Mouse (Mus musculus) left cerebral cortex, postnatal 4 days (tissue): ENCODE measurements around the gene Cdc25a. TPM values are rescaled to one million over a fixed set of nuclear protein-coding genes. Genes with fewer than 3 reads are reported as not detected.

Source experiments
- DNase-seq: peaks from one replicate; pipeline ENCODE4 v3.0.0-alpha.2; 2022
- intact Hi-C: fragments of 180-260 bp; cut with DNase I; formaldehyde crosslinking; loops from one replicate; pipeline ENCODE4 v1.15.1; 2025
- total RNA-seq, 2 experiments: library from RNA; stranded (reverse); gene quantifications; 2 replicates each; pipeline ENCODE4 v1.2.3; 2021

Cdc25a gene
- total RNA-seq, 2 experiments from 2014 or later = 9.9 to 10.3 TPM

DNA sequence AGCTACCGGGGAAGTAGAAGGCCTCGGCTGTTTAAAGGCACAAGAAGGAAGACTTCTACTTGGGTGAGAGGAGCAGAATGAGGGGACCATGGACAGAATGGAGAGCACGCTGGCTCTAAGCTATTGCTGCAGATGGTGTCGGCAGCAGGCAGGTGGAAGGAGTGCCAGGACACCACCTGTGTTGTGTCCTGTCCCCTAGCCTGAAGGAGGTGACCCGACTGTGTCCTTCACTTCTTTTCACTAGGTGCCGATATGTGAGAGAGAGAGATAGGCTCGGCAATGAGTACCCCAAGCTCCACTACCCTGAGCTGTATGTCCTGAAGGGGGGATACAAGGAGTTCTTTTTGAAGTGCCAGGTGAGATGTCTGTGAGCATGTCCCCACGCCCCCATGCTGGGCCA lies 16.1 kb downstream of the Cdc25a start:
- intact Hi-C loops = loop anchor here (5.0 to 10.0 kb wide), 3 partner anchors 41 to 181 kb away; partner anchors contain the start of gene Map4

DNA sequence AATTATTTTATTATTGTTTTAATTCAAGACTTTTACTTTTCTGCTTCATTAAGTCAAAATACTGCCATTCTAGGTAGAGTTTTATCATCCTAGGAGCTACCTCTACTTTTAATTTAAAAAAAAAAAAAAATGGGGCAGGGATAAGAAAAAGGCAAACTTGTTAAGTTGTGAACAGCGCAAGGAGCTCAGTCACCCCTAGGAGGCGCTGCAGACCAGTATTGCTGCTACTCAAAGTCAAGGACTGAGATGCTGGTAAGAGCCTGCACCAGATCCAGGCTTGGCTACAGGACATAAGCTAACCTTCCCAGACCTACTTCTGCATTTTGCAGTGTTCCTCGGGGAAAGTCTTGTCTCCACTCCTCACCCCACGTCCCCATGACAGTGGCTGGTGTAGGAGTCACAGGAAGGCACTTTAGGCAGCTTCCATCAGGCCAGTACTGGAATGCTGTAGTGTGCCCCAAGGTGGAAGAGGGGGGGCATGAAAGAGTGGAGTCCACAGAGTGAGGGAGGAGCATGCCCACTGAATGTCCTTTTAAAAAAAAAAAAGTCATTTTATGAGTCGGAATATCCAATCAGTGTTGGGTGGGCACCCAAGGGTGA lies 17.4 kb downstream of the Cdc25a start:
- intact Hi-C loops = loop anchor here (5.0 to 10.0 kb wide), 3 partner anchors 40 to 180 kb away; partner anchors contain the start of gene Map4
- peak; percentile 84 for DNase-seq

More for the DNA sequence above, 16.1 kb downstream of the Cdc25a start:
- no peak for DNase-seq

DNA sequence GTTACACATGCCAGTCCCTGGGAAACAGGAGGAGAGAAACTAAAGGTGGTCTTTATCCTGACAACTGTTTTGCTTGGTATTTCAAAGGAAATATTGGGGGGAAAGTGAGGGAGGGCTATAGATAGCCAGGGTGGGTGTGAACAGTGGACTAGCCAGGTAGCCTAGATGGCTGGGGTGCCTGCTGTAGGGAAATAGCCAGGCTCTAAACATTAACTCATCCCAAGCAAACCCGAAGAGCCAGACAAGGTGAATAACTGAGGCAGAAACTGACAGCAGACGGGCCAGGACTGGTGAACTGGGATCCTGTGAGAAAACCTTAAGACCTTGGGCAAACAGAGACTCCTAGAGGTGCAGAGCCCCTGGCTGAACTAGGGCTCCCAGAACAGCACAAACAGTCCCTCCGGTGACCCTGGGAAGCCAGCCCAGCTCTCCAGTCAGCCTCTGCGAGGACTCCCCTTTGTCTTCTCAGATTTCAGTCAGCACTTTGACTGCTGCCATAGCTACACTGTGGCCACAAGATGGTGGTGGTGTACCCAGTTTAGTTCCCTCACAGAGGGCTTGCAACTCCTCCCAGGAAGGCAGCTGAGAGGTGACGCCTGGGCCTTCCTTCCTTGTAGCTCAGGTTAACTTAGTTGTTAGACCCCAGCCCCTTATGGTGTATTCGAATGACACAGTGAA lies 19.2 kb downstream of the Cdc25a start:
- intact Hi-C loops = loop anchor here (5.0 to 10.0 kb wide), 3 partner anchors 38 to 178 kb away; partner anchors contain the start of gene Map4
- DNase-seq = peak; percentile 73

DNA sequence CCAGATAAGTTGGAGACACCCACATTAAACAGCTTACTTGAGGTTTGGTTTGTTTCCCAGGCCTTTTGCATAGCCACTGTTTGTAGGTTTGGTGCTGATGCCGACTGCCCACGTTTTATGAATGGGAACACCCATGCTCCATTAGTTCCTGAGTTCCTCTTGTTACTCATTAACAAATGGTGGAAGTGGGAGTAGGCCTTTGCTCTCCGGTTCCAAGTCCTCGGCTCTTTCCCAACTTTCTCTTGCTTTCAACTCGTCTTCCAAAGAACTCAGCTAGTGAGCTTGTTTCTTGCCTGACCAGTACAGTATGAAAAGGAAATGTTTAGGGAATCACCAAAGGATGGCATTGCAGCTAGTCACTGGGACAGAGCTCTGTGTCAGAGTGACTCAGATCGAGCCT lies 20.2 kb downstream of the Cdc25a start:
- intact Hi-C loops = loop anchor here (10.0 kb wide), 1 partner anchor 89 kb away; no protein-coding TSS in a partner anchor
- DNase-seq = no peak

DNA sequence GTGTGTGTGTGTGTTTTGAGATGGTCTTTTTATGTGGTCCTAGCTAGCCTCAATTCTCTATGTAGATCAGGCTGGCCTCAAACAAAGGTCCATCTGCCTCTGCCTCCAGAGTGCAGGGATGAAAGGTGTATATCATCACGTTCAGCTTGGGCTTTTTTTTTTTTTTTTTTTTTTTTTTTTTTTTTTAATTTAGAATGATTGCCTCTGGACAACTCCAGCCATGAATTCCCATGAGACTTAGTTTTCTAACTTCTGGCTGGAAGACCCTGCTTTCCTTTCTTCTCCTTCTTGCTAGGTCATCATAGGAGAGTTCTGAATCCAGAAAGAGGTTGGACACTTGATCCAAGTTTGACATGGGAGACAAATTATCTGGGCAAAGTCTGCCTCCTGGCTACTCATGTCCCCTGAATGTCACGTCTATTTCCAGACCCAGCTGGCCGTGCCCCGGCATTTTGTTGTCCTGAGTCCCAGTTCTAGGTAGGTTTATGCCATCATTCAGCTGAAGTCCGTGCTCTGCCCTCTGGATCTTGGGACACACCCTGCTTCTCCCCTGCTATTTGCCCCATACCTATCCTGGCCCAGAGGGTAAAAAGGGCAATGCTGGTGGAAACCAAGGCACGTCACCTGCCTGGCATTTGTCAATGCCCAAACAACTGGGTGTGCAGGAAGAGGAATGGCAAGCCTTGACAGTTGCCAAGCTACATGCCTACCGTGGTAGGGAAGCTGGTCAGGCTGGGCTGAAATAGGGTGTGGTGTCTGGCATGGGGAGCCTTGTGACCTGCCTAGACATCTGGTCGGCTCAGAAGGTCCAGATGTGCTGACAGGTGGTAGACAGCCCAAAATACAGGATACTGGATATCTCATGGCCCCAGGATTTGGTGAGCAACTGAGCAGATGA lies 21.1 kb downstream of the Cdc25a start:
- DNase-seq = no peak
- intact Hi-C loops = loop anchor here (10.0 kb wide), 1 partner anchor 88 kb away; no protein-coding TSS in a partner anchor

DNA sequence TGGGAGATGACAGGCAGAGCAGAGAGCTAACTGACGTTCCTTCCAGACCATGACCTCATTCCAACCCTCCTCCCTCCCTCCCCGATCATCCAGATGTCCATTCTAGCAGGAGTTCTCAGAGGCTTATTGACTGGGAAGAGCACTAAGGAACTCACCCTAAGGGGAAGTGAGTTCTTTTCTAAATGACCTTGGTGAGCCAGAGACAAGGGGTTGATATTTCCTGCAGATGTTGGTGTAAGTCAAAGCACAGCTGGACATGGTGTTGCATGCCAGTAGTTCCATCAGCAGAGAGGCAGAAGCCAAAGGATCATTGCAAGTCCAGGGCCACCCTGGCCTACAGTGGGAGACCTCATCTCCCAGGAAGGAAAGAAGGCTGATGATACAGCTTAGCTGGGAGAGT lies 22.6 kb downstream of the Cdc25a start:
- intact Hi-C loops = loop anchor here (10.0 kb wide), 1 partner anchor 87 kb away; no protein-coding TSS in a partner anchor
- no peak for DNase-seq

DNA sequence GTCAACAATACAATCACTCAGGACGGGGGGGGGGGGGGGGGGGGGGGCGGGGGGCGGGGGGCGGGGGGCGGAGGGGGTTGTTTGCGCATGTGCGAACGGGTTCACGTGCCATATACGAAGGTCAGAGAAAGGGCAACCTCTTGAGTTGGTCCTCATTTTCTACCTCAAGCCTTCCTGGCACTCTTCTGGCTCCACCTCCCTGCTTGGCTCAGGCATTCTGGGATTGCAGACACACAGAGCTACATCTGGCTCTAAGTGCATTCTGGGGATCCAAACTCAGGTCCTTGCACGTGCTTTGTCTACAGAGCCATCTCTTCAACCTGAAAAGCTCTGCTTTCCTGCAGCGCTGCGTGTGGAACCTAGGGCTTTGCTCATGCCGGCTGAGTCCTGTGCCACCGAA lies 24.0 kb downstream of the Cdc25a start:
- no peak for DNase-seq
- intact Hi-C loops = loop anchor here (10.0 kb wide), 1 partner anchor 85 kb away; no protein-coding TSS in a partner anchor

DNA sequence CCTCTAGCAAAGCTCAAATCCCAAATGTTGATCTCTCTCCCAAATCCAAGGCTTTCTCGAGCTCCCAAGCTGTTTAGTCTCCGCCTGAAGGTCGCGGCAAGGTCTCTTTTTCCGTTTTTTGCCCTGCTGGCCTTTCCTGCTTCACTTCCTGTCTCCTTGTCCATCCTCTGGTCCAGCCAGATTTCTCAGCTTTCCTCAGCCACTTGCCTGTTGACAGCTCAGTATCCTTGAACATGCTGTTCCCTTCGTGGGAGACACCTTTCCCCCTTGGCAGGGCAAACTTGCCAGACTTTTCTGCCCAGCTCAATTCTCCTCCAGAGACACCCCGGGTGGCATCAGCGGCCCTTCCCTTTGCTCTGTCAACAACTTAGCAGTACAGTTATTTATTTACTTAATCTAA lies 24.4 kb downstream of the Cdc25a start:
- intact Hi-C loops = loop anchor here (10.0 kb wide), 1 partner anchor 85 kb away; no protein-coding TSS in a partner anchor
- DNase-seq = no peak

DNA sequence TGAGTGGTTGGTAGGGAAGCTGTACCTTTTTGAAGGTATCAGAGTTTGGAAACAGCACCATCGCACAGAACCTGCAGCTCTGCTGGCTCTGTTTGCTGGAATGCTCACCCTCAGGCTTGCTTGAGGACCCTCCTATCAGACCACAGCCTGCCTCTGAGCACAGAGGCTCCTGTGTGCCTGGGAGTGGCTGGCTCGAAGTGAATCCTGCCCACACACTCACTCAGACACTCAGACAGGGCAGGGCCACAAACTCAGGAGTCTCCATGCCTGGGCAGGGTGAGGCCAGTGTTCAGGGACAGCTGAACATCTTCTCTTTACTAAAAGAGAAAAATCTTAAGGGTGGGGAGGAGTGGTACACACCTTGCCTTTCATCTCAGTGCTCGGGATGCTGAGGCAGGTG lies 25.2 kb downstream of the Cdc25a start:
- DNase-seq = no peak
- intact Hi-C loops = no loop called here

DNA sequence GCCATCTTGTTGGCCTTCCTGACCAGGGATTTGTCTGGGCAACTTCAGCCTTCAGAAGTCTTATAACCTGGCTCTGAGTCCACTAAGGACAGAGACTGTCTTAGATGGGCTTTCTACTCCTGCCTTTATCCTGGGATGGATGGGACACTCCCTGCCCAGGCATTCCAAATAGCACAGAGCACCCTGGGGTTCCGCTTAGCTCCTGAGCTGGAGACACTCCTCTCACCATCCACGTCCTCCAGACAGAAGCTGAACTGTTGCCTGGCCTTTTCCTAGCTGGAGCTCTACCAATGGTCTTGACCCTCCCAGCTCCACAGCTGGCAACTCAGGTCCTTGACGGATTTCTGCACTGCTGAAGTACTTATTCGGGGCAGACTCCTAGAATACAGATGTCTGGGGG lies 26.9 kb downstream of the Cdc25a start:
- no peak for DNase-seq
- intact Hi-C loops = no loop called here

DNA sequence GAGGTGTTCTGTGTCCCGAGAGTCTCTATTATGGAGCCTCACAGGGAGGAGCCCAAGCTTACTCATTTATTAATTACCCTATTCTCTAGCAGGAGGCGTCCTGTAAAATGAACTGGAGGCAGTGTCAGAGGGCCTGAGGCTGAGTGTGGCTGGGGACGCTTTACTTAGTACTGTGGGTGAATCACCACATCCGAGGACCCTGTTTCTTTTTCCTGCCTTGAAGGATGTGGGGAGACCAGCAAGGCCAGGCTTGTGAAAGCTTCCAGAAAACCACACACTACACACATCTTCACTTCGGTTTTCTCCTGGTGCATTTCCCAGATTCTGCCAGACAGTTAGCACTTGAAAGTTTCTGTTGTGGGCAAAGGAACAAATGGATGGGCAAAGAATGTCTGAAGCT lies 27.4 kb downstream of the Cdc25a start:
- intact Hi-C loops = no loop called here
- DNase-seq = no peak

DNA sequence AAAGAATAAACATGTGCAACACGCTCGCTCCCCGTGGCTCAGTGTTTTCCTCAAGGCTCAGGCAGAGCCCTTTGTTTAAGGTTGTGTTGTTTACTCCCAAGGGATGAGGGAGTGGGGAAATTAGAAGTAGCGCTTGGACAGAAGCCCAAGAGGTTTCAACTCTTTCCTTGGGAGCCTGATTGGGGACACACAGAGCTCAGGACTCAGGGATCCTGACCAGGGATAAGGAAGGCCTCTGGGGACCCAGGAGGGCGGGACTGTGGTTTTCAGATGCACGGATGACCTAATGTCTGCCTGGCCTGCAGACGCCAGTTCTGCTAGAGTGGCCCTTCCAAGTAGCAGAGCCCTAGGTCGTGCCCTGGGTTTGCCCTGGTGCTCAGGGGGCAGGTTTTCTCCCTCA lies 31.9 kb downstream of the Cdc25a start:
- intact Hi-C loops = no loop called here
- DNase-seq = peak; percentile 19

DNA sequence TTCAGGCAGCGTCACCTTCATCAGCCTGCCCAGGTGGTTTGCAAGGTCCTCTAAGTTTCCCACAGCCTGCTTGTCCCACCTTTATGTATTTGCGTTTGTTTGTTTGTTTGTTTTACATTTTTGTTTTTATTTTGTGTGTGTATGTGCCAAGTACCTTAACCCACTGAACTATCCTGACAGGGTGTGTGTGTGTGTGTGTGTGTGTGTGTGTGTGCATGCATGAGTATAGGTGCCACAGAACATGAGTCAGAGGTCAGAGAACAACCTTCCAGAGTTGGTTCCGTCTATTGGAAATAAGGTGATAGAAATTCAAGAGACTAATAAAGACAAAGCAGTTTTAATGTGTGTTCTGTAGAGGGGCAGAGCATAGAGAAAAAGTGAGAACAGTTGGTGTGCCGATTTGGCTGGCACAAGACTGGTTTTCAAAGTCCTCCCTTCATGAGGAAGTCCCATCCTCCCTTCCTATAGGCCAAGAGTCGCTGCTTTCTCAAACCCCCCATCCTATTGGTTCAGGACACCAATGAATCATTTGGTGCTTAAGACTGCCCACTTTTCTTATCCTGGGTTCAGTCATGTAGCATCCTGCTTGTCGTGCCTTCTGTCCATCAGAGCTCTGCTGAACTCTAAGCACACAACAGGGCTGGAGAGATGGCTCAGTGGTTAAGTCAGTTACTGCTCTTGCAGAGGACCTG lies 32.5 kb downstream of the Cdc25a start:
- no peak for DNase-seq
- intact Hi-C loops = no loop called here

DNA sequence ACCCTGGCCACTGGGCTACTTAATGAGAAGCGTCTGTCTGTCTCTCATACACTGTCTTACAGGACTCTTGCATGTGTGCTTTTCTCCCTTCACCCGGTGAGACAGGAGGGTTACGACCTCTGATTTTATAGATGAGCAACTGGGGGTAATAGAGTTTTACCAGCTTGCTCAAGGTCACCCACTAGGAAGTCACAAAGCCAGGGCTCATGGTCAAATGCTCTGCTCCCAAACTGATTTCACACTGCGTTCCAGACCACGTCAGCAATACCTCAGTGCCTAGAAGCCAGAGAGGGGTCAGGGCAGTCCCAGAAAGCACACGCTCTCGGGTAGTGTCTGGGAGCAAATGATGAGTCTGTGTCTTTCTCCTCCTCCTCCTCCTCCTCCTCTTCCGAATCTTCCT lies 33.7 kb downstream of the Cdc25a start:
- intact Hi-C loops = no loop called here
- DNase-seq = no peak

DNA sequence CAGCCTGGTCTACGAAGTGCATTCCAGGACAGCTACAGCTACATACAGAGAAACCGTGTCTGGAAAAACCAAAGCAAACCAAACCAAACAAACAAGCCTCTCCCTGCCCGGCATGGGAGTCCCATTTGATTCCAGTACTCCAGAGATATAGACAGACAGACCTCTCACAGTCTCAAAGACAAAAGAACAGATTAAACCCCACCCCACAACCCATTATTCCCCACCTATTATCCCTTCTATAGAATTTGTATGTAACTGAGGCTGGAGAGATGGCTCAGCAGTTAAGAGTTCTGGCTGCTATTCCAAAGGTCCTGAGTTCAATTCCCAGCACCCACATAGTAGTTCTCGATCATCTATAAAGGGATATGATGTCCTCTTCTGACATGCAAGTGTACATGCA lies 34.5 kb downstream of the Cdc25a start:
- intact Hi-C loops = no loop called here

DNA sequence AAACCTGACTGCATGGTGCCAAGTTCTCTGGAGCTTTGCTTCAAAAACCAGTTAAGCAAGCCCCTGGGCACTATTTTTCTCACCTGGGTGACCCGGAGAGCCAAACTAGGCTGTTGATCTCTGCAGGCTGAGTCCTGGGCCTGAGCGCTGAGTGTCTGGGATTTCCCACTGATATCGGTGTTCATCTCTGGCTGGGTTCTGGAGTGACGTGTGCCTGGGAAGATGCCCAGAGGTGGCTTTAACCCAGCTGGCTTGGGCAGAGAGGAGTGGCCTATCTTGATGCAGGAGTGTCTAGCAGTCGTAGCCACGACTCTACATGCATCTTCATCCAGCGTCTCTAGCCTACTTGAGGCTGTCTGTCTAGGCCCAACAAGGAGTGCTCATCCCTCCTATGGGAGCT lies 36.4 kb downstream of the Cdc25a start:
- peak; percentile 44 for DNase-seq
- intact Hi-C loops = no loop called here

More for the DNA sequence above, 34.5 kb downstream of the Cdc25a start:
- no peak for DNase-seq

DNA sequence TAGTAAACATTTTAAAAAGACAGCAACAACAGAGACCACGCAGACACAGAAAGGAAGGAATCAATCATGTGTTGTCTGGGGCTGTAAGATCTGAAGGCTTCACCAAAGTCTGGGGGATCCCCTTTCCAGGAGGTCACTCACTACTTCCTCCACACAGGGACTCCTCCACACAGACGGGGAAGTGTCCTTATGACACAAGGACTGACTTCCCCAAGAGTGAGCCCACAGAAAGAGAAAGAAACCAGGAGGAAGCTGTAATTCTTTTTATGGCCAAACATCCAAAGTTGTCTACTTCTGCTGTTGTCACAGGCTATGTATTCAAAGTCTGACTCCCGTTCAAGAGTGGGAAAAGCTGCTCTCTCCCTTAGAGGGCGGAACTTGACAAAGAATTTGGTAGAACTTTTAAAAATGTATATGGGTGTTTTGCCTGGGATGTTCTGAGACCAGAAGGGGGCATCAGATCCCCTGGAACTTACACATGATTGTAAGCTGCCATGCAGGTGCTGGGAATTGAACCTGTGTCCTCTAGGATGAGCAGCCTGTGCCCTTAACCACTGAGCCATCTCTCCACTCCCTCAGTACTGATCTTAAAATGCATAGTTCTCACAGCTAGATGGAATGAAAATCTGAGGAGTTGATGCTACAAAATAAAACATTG lies 39.0 kb downstream of the Cdc25a start:
- intact Hi-C loops = no loop called here
- DNase-seq = no peak

DNA sequence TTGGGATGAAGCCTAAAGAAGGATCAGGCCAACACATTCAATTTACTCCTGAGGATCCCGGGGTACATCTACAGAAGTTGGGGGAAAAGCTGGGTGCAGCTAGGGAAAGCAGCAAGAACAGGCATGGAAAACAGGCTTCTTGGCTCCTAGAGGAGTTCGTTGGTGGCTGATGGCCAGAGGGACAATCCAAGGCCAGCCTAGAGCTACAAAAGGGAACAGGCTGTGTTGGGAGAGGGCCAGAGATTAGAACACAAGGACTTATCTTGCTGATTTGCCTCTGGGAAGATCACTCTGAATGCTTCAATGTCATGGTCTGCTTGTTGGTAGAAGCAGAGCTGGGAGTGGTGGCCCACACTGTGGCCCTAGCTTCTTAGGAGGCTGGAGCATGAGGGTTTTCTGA lies 42.6 kb downstream of the Cdc25a start:
- intact Hi-C loops = no loop called here
- DNase-seq = peak; percentile 12

DNA sequence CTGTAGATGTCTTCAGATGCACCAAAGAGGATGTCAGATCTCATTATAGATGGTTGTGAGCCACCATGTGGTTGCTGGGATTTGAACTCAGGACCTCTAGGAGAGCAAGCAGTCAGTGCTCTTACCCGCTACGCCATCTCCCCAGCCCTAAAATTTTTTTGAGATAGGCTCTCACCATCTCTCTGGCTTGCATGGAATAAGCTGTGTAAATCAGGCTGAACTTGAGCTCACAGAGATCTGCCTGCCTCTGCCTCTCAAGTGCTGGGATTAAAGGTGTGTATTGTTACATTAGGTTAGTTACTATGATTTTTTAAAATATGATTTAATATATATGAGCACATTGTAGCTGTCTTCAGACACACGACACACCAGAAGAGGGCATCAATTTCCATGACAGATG lies 53.8 kb downstream of the Cdc25a start:
- no peak for DNase-seq
- intact Hi-C loops = no loop called here

DNA sequence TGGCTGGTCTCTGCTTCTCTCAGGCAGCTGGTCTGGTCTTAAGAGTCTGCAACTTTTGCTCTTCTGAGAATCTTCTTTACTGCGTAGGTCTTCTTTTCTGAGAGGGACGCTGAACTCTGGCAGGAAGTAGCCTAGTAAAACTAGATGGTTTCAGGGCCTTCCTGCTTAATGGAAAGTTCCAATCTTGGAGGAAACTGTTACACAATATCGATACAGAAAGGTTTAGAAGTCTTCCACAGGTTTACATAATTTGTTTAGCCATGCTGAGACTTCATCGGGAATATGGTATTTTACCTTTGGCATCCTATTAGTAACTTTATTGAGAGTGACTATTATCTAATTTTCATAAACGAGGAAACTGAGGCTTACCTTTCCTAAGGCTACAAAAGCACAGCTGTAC lies 54.7 kb downstream of the Cdc25a start:
- DNase-seq = no peak
- intact Hi-C loops = loop anchor here (5.0 kb wide), 1 partner anchor 38 kb away; no protein-coding TSS in a partner anchor
